Mouse (Mus musculus): ENCODE measurements around the gene Tmem132c. TPM values are rescaled to one million over a fixed set of nuclear protein-coding genes. Genes with fewer than 3 reads are reported as not detected.

Tmem132c gene
- polyA plus RNA-seq, 2 experiments, result 0.08 TPM; not detected in 1

DNA sequence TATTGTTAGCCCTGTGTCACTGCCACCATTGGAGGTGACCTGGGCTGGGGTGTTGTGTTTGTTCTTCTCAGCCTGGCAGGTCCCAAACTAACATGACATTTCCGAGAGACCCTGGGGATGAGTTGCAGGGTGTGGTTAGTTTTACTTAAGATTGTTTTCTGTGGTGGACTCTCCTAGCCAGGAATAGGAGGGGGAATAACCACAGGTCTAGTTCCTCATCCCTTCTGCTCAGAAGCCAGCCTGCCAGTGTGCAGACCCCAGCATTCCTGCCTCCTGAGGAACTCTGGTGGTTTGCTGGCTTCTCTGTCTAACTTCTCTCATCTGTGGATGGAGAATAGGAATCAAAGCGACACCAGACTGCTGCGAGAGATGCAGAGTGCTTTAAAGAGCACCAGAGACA, 240.7 kb downstream of the Tmem132c start:
- no peaks in the 10 kb centered on the region for H3K9me3 ChIP-seq (ENCODE audit: control insufficient read depth, low read length)
- TF ChIP-seq CTCF (IDR thresholded peaks at IDR 0.05; ENCODE audit: low read depth) (no peak), EP300 (IDR thresholded peaks at IDR 0.05; ENCODE audit: low read depth) (no peak)
- DNase-seq (ENCODE audit: low read depth in 3 of 3, low spot score in 3 of 3) (no peak), ATAC-seq (ENCODE audit: insufficient read depth) (no peak)
- no peak overlapping the region for H3K4me3 ChIP-seq (ENCODE audit: insufficient read depth in 1 of 2, low read depth in 2 of 2, low read length in 2 of 2)
- H3K27me3 ChIP-seq (ENCODE audit: control insufficient read depth, insufficient read depth, low read length), result no peaks in the 10 kb centered on the region
- H3K27ac ChIP-seq, result no peak overlapping the region
- no peaks in the 10 kb centered on the region for H3K4me1 ChIP-seq (replicated peaks; ENCODE audit: control insufficient read depth in 2 of 2, insufficient read depth in 2 of 2, low read length in 1 of 2)
- 34% methylated on average over 3 of the region's 3 CpGs for WGBS (ENCODE audit: insufficient replicate concordance)
- no peaks in the 10 kb centered on the region for H3K36me3 ChIP-seq (replicated peaks; ENCODE audit: control insufficient read depth, insufficient read depth, low read depth)
- H3K9ac ChIP-seq (replicated peaks), result no peak overlapping the region
- H3K4me2 ChIP-seq (ENCODE audit: low read depth), result no peak overlapping the region

- no peak overlapping the region for H3K27ac ChIP-seq
- ATAC-seq (ENCODE audit: insufficient read depth), result no peak
- H3K9ac ChIP-seq (replicated peaks), result no peak overlapping the region
- no peaks in the 10 kb centered on the region for H3K9me3 ChIP-seq (ENCODE audit: control insufficient read depth, low read length)
- H3K27me3 ChIP-seq (ENCODE audit: control insufficient read depth, insufficient read depth, low read length), result no peaks in the 10 kb centered on the region
- H3K4me2 ChIP-seq (ENCODE audit: low read depth), result no peak overlapping the region
- no peak overlapping the region for H3K4me3 ChIP-seq (ENCODE audit: insufficient read depth in 1 of 2, low read depth in 2 of 2, low read length in 2 of 2)
- 36% methylated on average over 8 of the region's 8 CpGs for WGBS (ENCODE audit: insufficient replicate concordance)
- DNase-seq (ENCODE audit: low read depth in 3 of 3, low spot score in 3 of 3), result no peak
- no peaks in the 10 kb centered on the region for H3K4me1 ChIP-seq (replicated peaks; ENCODE audit: control insufficient read depth in 2 of 2, insufficient read depth in 2 of 2, low read length in 1 of 2)
- no peaks in the 10 kb centered on the region for H3K36me3 ChIP-seq (replicated peaks; ENCODE audit: control insufficient read depth, insufficient read depth, low read depth)
- TF ChIP-seq CTCF (IDR thresholded peaks at IDR 0.05; ENCODE audit: low read depth), result no peak
- no peak for TF ChIP-seq EP300 (IDR thresholded peaks at IDR 0.05; ENCODE audit: low read depth)
Measured at GRCm38 (mm10) chr5:127483955-127484659, 242.5 kb downstream of the Tmem132c start.

DNA sequence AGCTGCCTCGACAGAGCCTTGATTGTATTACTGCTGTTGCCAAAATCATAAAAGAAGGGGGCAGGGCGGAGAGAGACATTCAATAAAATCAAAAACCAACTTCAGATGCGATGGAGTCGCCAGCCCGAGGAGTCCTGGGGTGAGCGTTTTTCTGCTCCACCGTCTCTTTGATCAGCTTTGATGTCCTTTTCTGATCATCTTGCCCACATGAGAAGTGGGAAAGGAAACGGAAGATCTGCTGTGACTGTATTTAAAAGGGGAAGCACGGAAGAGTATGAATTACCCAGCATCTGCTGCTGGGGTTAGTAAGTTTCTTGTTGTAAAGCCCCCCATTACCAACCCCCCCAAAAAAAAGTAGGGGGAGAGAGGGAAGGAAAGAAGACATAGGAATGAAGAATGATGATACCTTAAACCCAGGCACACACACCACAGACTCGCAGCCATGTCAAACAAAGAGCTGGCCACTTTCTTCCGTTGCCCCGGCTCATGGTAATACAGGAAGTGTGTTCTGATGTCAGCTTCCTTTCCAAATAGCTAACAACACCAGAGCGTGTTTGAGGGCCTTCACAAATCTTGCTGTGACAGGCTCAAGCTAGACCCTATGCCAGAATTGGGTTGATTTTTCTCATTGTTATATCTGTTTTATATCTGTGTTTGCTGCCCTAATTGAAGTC, 243.3 kb downstream of the Tmem132c start:
- Histone ChIP-seq H3K4me3 (ENCODE audit: insufficient read depth in 1 of 2, low read depth in 2 of 2, low read length in 2 of 2) (no peak overlapping the region), H3K4me1 (replicated peaks; ENCODE audit: control insufficient read depth in 2 of 2, insufficient read depth in 2 of 2, low read length in 1 of 2) (no peaks in the 10 kb centered on the region), H3K27ac (no peak overlapping the region), H3K9me3 (ENCODE audit: control insufficient read depth, low read length) (no peaks in the 10 kb centered on the region), H3K27me3 (ENCODE audit: control insufficient read depth, insufficient read depth, low read length) (no peaks in the 10 kb centered on the region), H3K36me3 (replicated peaks; ENCODE audit: control insufficient read depth, insufficient read depth, low read depth) (no peaks in the 10 kb centered on the region), H3K9ac (replicated peaks) (no peak overlapping the region), H3K4me2 (ENCODE audit: low read depth) (no peak overlapping the region)
- WGBS (ENCODE audit: insufficient replicate concordance), result 11% methylated on average over 13 of the region's 13 CpGs
- TF ChIP-seq CTCF (IDR thresholded peaks at IDR 0.05; ENCODE audit: low read depth), result no peak
- TF ChIP-seq EP300 (IDR thresholded peaks at IDR 0.05; ENCODE audit: low read depth), result no peak
- DNase-seq (ENCODE audit: low read depth in 3 of 3, low spot score in 3 of 3) (no peak), ATAC-seq (ENCODE audit: insufficient read depth) (no peak)

GRCm38 (mm10) chr5:127487190-127487589, 245.6 kb downstream of the Tmem132c start:
- no peak for DNase-seq (ENCODE audit: low read depth in 3 of 3, low spot score in 3 of 3)
- Histone ChIP-seq H3K27me3 (ENCODE audit: control insufficient read depth, insufficient read depth, low read length) (no peaks in the 10 kb centered on the region), H3K4me2 (ENCODE audit: low read depth) (no peak overlapping the region), H3K4me3 (ENCODE audit: insufficient read depth in 1 of 2, low read depth in 2 of 2, low read length in 2 of 2) (no peak overlapping the region), H3K27ac (no peak overlapping the region), H3K36me3 (replicated peaks; ENCODE audit: control insufficient read depth, insufficient read depth, low read depth) (no peaks in the 10 kb centered on the region), H3K4me1 (replicated peaks; ENCODE audit: control insufficient read depth in 2 of 2, insufficient read depth in 2 of 2, low read length in 1 of 2) (no peaks in the 10 kb centered on the region), H3K9me3 (ENCODE audit: control insufficient read depth, low read length) (no peaks in the 10 kb centered on the region), H3K9ac (replicated peaks) (no peak overlapping the region)
- TF ChIP-seq EP300 (IDR thresholded peaks at IDR 0.05; ENCODE audit: low read depth) (no peak), CTCF (IDR thresholded peaks at IDR 0.05; ENCODE audit: low read depth) (peak; percentile 47)
- WGBS (ENCODE audit: insufficient replicate concordance), result 61% methylated on average over 6 of the region's 6 CpGs
- no peak for ATAC-seq (ENCODE audit: insufficient read depth)

- DNase-seq (ENCODE audit: low read depth in 3 of 3, low spot score in 3 of 3) (no peak), ATAC-seq (ENCODE audit: insufficient read depth) (no peak)
- TF ChIP-seq CTCF (IDR thresholded peaks at IDR 0.05; ENCODE audit: low read depth) (no peak), EP300 (IDR thresholded peaks at IDR 0.05; ENCODE audit: low read depth) (no peak)
- no peaks in the 10 kb centered on the region for H3K9me3 ChIP-seq (ENCODE audit: control insufficient read depth, low read length)
- no peaks in the 10 kb centered on the region for H3K36me3 ChIP-seq (replicated peaks; ENCODE audit: control insufficient read depth, insufficient read depth, low read depth)
- H3K4me3 ChIP-seq (ENCODE audit: insufficient read depth in 1 of 2, low read depth in 2 of 2, low read length in 2 of 2), result no peak overlapping the region
- H3K4me2 ChIP-seq (ENCODE audit: low read depth), result no peak overlapping the region
- 63% methylated on average over 13 of the region's 13 CpGs for WGBS (ENCODE audit: insufficient replicate concordance)
- H3K27me3 ChIP-seq (ENCODE audit: control insufficient read depth, insufficient read depth, low read length), result no peaks in the 10 kb centered on the region
- no peaks in the 10 kb centered on the region for H3K4me1 ChIP-seq (replicated peaks; ENCODE audit: control insufficient read depth in 2 of 2, insufficient read depth in 2 of 2, low read length in 1 of 2)
- no peak overlapping the region for H3K9ac ChIP-seq (replicated peaks)
- no peak overlapping the region for H3K27ac ChIP-seq
Measured at GRCm38 (mm10) chr5:127488666-127489065, 247.1 kb downstream of the Tmem132c start.

Data from liver, embryonic 14.5 days (tissue).